Mouse (Mus musculus) ES-E14 (cell line): ENCODE results near the gene Pcmtd2. TPM values are rescaled to one million over a fixed set of nuclear protein-coding genes. Genes with fewer than 3 reads are reported as not detected.

Experiments used
- DNase-seq: peaks from one replicate; pipeline ENCODE4 v3.0.0-alpha.2; 2013; ENCODE audit warnings: low read depth, low spot score
- H3K27ac ChIP-seq: 2 replicates; pipeline ENCODE4 v1.5.1; 2012; ENCODE audit warnings: low read depth, mild to moderate bottlenecking, low read length, moderate library complexity, mixed read lengths; ENCODE audit not compliant: poor library complexity, insufficient read depth, severe bottlenecking
- H3K36me3 ChIP-seq: 2 replicates; pipeline ENCODE4 v1.6.1; 2012; ENCODE audit warnings: mild to moderate bottlenecking, low read length, moderate library complexity, mixed read lengths; ENCODE audit not compliant: control insufficient read depth, poor library complexity, insufficient read depth, severe bottlenecking
- H3K4me1 ChIP-seq, 2 experiments: fragments of 150-350 bp in 1 of 2; sonication (generic) in 1 of 2; 2 replicates each; pipeline ENCODE4 v1.6.1; 2012; ENCODE audit warnings: low read length in 2 of 2, mild to moderate bottlenecking in 1 of 2, mixed read lengths in 1 of 2; ENCODE audit not compliant: control insufficient read depth in 2 of 2, insufficient read depth in 2 of 2, poor library complexity in 1 of 2
- H3K4me3 ChIP-seq, 2 experiments: fragments of 150-350 bp in 1 of 2; sonication (generic) in 1 of 2; 2 replicates each; pipeline ENCODE4 v1.5.1; 2012; ENCODE audit warnings: low read length in 2 of 2, low read depth in 1 of 2, mild to moderate bottlenecking in 1 of 2, mixed read lengths in 1 of 2; ENCODE audit not compliant: insufficient read depth in 1 of 2, poor library complexity in 1 of 2, severe bottlenecking in 1 of 2
- H3K9ac ChIP-seq: 2 replicates; pipeline ENCODE4 v1.6.1; 2012; ENCODE audit warnings: low read depth, mild to moderate bottlenecking, low read length, mixed read lengths; ENCODE audit not compliant: poor library complexity, insufficient read depth, severe bottlenecking
- H3K9me3 ChIP-seq: fragments of 150-350 bp; sonication (generic); 2 replicates; pipeline ENCODE4 v1.6.1; 2012; ENCODE audit warnings: low read depth, mild to moderate bottlenecking, low read length; ENCODE audit not compliant: control insufficient read depth, insufficient read depth
- CHD2 ChIP-seq: IDR thresholded peaks from 2 replicates; pipeline ENCODE4 v1.6.1; 2014; ENCODE audit warnings: mild to moderate bottlenecking, low read depth, low read length, inconsistent platforms
- HCFC1 ChIP-seq: IDR thresholded peaks from 2 replicates; pipeline ENCODE4 v1.6.1; 2012; ENCODE audit warnings: low read length, inconsistent platforms, borderline replicate concordance; ENCODE audit not compliant: insufficient read depth
- MAFK ChIP-seq: IDR thresholded peaks from 2 replicates; pipeline ENCODE4 v1.6.1; 2014; ENCODE audit warnings: mild to moderate bottlenecking, low read depth, low read length, inconsistent platforms; ENCODE audit not compliant: insufficient read depth
- ZC3H11A ChIP-seq: IDR thresholded peaks from 2 replicates; pipeline ENCODE4 v1.6.1; 2012; ENCODE audit warnings: low read depth, mild to moderate bottlenecking, inconsistent platforms, low read length, borderline replicate concordance
- ZNF384 ChIP-seq: IDR thresholded peaks from 2 replicates; pipeline ENCODE4 v1.6.1; 2012; ENCODE audit warnings: low read depth, low read length, inconsistent platforms
- in situ Hi-C, 2 experiments: fragments of 600-800 bp; cut with MboI; formaldehyde crosslinking; loops; one replicate each; pipeline ENCODE4 v1.15.1; 2025; ENCODE audit warnings: low sequenced_read_pairs in 2 of 2, inconsistent platforms in 1 of 2; ENCODE audit not compliant: unreplicated experiment in 2 of 2
- total RNA-seq: library from RNA; depleted of rRNA; stranded (reverse); fragments of 300-350 nt; gene quantifications from 2 replicates; pipeline ENCODE4 v1.2.3, GENCODE M21; 2012

The Pcmtd2 gene
- total RNA-seq, 1 experiment = 11.8 TPM

- peaks cover 3% of the 10 kb centered on the region for H3K36me3 ChIP-seq
- DNase-seq = peak; percentile 89
- H3K4me1 ChIP-seq = no peaks in the 10 kb centered on the region
- peak within 1 kb of the TSS; percentile 74 to 79 for H3K4me3 ChIP-seq
- no peaks in the 10 kb centered on the region for H3K9me3 ChIP-seq
- TF ChIP-seq CHD2 (no peak), HCFC1 (no peak), ZC3H11A (no peak), MAFK (no peak), ZNF384 (no peak)
- peak within 1 kb of the TSS; percentile 79 for H3K9ac ChIP-seq
- H3K27ac ChIP-seq = no peak within 1 kb of the TSS
- in situ Hi-C loops = no loop called here
Measured at GRCm38 (mm10) chr2:181863791-181864535, 26.3 kb downstream of the Pcmtd2 start, which contains the start of gene Polr3k. Gene Polr3k (plus strand): TSS chr2:181864337.

- in situ Hi-C loops = no loop called here
- Histone ChIP-seq H3K4me1 (no peaks in the 10 kb centered on the region), H3K36me3 (peaks cover 3% of the 10 kb centered on the region), H3K9ac (peak overlapping the region; percentile 74), H3K27ac (no peak overlapping the region), H3K4me3 (peak overlapping the region; percentile 74 to 79), H3K9me3 (no peaks in the 10 kb centered on the region)
- no peak for TF ChIP-seq HCFC1
- no peak for TF ChIP-seq ZNF384
- TF ChIP-seq ZC3H11A = no peak
- DNase-seq = no peak
Measured at GRCm38 (mm10) chr2:181864536-181864860, 26.8 kb downstream of the Pcmtd2 start.

DNA sequence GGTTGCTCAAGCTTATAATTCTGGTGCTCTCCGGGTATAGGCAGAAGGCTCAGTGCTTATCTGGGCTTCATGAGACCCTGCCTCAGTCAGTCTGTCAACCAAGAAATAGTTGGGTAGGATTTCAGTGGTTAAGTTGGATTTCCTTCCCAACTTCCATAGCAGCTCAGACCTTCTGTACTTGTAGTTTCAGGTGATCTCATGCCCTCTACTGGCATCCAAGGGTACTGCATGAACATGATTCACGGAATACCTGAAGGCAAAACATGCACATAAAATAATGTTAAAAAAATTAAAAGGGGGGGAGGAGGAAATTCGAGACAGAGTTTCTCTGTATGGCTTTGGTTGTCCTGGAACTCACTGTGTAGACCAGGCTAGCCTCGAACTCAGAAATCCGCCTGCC lies 29.3 kb downstream of the Pcmtd2 start:
- Histone ChIP-seq H3K4me1 (no peaks in the 10 kb centered on the region), H3K9me3 (no peaks in the 10 kb centered on the region), H3K4me3 (no peak overlapping the region), H3K9ac (no peak overlapping the region), H3K36me3 (peaks cover 3% of the 10 kb centered on the region), H3K27ac (no peak overlapping the region)
- in situ Hi-C loops = no loop called here
- peak; percentile 43 for DNase-seq
- TF ChIP-seq ZNF384 = no peak
- peak; percentile 46; the same call in 1 of the 2 replicates for TF ChIP-seq ZC3H11A

DNA sequence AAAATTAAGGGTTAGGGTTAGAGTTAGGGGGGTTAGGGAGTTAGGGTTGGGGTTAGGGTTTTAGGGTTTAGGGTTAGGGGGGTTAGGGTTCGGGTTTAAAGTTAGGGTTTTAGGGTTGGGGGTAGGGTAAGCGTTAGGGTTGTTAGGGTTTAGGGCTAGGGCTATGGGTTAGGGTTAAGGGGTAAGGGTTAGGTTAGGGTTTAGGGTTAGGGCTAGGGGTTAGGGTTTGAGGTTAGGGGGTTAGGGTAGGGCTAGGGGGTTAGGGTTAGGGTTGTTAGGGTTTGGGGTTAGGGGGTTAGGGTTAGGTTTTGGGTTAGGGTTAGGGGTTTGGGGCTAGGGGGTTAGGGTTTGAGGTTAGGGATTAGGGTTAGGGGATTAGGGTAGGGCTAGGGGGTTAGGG lies 33.4 kb downstream of the Pcmtd2 start:
- Histone ChIP-seq H3K27ac (no peak overlapping the region), H3K4me1 (no peaks in the 10 kb centered on the region), H3K36me3 (peaks cover 3% of the 10 kb centered on the region), H3K4me3 (no peak overlapping the region), H3K9ac (no peak overlapping the region), H3K9me3 (no peaks in the 10 kb centered on the region)
- no peak for DNase-seq
- in situ Hi-C loops = no loop called here
- no peak for TF ChIP-seq ZC3H11A
- no peak for TF ChIP-seq ZNF384
- no peak for TF ChIP-seq HCFC1
- no peak for TF ChIP-seq MAFK
- no peak for TF ChIP-seq CHD2

GRCm38 (mm10) chr2:181878903-181879302 lies 41.2 kb downstream of the Pcmtd2 start:
- no peak overlapping the region for H3K4me3 ChIP-seq
- H3K27ac ChIP-seq = no peak overlapping the region
- no peaks in the 10 kb centered on the region for H3K4me1 ChIP-seq
- no peak for DNase-seq
- in situ Hi-C loops = no loop called here
- no peak for TF ChIP-seq CHD2
- no peak for TF ChIP-seq ZNF384
- no peak for TF ChIP-seq HCFC1
- TF ChIP-seq ZC3H11A = no peak
- no peak for TF ChIP-seq MAFK
- no peaks in the 10 kb centered on the region for H3K9me3 ChIP-seq
- H3K36me3 ChIP-seq = no peaks in the 10 kb centered on the region
- H3K9ac ChIP-seq = no peak overlapping the region
